ENCODE assay signal across 10 mouse cellular contexts in genomic region chr11:108447148-108447547, GRCm38 (mm10). TPM values are rescaled to one million over a fixed set of nuclear protein-coding genes. Genes with fewer than 3 reads are reported as not detected.
DNase-seq lines count a peak whose midpoint lies in the region; ATAC-seq and TF ChIP-seq lines count a peak whose summit lies in the region.
"Had no signal": no experiment of that assay in that cellular context is flagged by ENCODE, and none has a peak within 500 bp of the region (broad histone marks: within the 10 kb centered on the region; RNA-seq: fewer than 3 reads in every experiment).

No protein-coding gene starts in this region.

- no peaks in the 10 kb centered on the region for H3K4me1 ChIP-seq in cerebellum, adult 2 months (ENCODE audit: control insufficient read depth, insufficient read depth, low read length)
- H3K4me1 ChIP-seq in CH12.LX (ENCODE audit: control insufficient read depth in 1 of 2, insufficient read depth in 2 of 2), result no peaks in the 10 kb centered on the region

- TF ChIP-seq POLR2A in cerebellum, adult 2 months (IDR thresholded peaks at IDR 0.05; ENCODE audit: borderline replicate concordance, insufficient read depth, low read length), result no peak
- TF ChIP-seq POLR2A in CH12.LX (IDR thresholded peaks at IDR 0.05; ENCODE audit: low read depth, low read length), result no peak

- H3K4me2 ChIP-seq in CH12.LX (ENCODE audit: insufficient read depth, low read depth, poor library complexity, severe bottlenecking), result no peak overlapping the region

- no peaks in the 10 kb centered on the region for H3K27me3 ChIP-seq in cerebellum, adult 2 months (ENCODE audit: control insufficient read depth, insufficient read depth, low read length)
- no peaks in the 10 kb centered on the region for H3K27me3 ChIP-seq in CH12.LX (replicated peaks)

- in situ Hi-C loops in CH12.LX (cut with MboI; ENCODE audit: low pct_ligation_motif_present, low pct_unique_long_range_greater_than_20kb, low sequenced_read_pairs), result no loop called here

- DNase-seq in cerebellum, adult 2 months, result no peak
- no peak for DNase-seq in cerebellum, adult 9-11 months
- no peak for DNase-seq in left cerebral cortex, adult 2 months (ENCODE audit: extremely low spot score in 1 of 2, low spot score in 2 of 2)
- DNase-seq in left cerebral cortex, postnatal 36 days (ENCODE audit: low spot score in 2 of 2), result no peak
- peak; percentile 42 for DNase-seq in CH12.LX (ENCODE audit: extremely low read depth)
- no peak for DNase-seq in ovary, postnatal 10 days (ENCODE audit: low spot score)
- no peak for DNase-seq in urinary bladder, adult 2 months (ENCODE audit: low spot score)
- DNase-seq: cerebellum, adult 9-10 months had no signal

- no peaks in the 10 kb centered on the region for H3K36me3 ChIP-seq in CH12.LX (replicated peaks in 1 of 2; ENCODE audit: control insufficient read depth in 1 of 2, insufficient read depth in 1 of 2, low read length in 1 of 2)

- dilution Hi-C loops in CH12.LX (cut with MboI; ENCODE audit: extremely low pct_ligation_motif_present, extremely low pct_unique_long_range_greater_than_20kb, low sequenced_read_pairs), result no loop called here

- H3K9ac ChIP-seq in CH12.LX (ENCODE audit: insufficient read depth, low read depth), result no peak overlapping the region

- no peak for TF ChIP-seq EP300 in CH12.LX (IDR thresholded peaks at IDR 0.05; ENCODE audit: low read length)

- peak; percentile 60 for TF ChIP-seq RAD21 in CH12.LX (IDR thresholded peaks at IDR 0.05; ENCODE audit: low read depth, low read length)

- peaks cover 7% of the 10 kb centered on the region for H3K9me3 ChIP-seq in CH12.LX (replicated peaks; ENCODE audit: low read length)

- H3K4me3 ChIP-seq in cerebellum, adult 2 months (replicated peaks; ENCODE audit: insufficient read depth, low read depth, low read length), result no peak overlapping the region
- no peak overlapping the region for H3K4me3 ChIP-seq in left cerebral cortex, adult 2 months
- H3K4me3 ChIP-seq in CH12.LX (replicated peaks in 1 of 3; ENCODE audit: low read depth in 2 of 3, low read length in 2 of 3, poor library complexity in 1 of 3), result no peak overlapping the region
- H3K4me3 ChIP-seq: myocyte had no signal

- intact Hi-C loops in left cerebral cortex, adult 2 months (cut with DNase I), result loop anchor here (5.0 kb wide), 1 partner anchor 730 kb away; no protein-coding TSS in a partner anchor
- intact Hi-C loops in left cerebral cortex, postnatal 36 days (cut with DNase I), result loop anchor here (5.0 kb wide), 1 partner anchor 745 kb away; no protein-coding TSS in a partner anchor

- H3K27ac ChIP-seq in cerebellum, adult 2 months (ENCODE audit: insufficient read depth, low read length), result no peak overlapping the region
- no peak overlapping the region for H3K27ac ChIP-seq in left cerebral cortex, adult 2 months
- H3K27ac ChIP-seq in CH12.LX (ENCODE audit: insufficient read depth, low read depth), result no peak overlapping the region

- ATAC-seq in granulocyte monocyte progenitor cell, adult 5-6 weeks (replicated peaks; ENCODE audit: poor library complexity, severe bottlenecking), result peak; percentile 66

- TF ChIP-seq CTCF in cerebellum, adult 2 months (IDR thresholded peaks at IDR 0.05; ENCODE audit: borderline replicate concordance, insufficient read depth, low read depth, low read length), result 0 out of 2 replicates have a peak, but pooled peaks have one; percentile 10
- peak; percentile 64 for TF ChIP-seq CTCF in left cerebral cortex, adult 2 months (IDR thresholded peaks at IDR 0.05)
- TF ChIP-seq CTCF in CH12.LX (conservative IDR thresholded peaks at IDR 0.05 in 1 of 2, IDR thresholded peaks at IDR 0.05 in 1 of 2; ENCODE audit: low read depth in 2 of 2, low read length in 2 of 2), result peak; percentile 73 to 89

- H3K79me2 ChIP-seq in CH12.LX (replicated peaks; ENCODE audit: control insufficient read depth, extremely low read depth, insufficient read depth, poor library complexity, severe bottlenecking), result no peaks in the 10 kb centered on the region

TF ChIP-seq in CH12.LX, 34 proteins besides CTCF, POLR2A, EP300 and RAD21:
- TF ChIP-seq E2F4 (IDR thresholded peaks at IDR 0.05; ENCODE audit: insufficient replicate concordance, low read depth, low read length), result no peak
- TF ChIP-seq SMC3 (IDR thresholded peaks at IDR 0.05; ENCODE audit: low read depth, low read length), result peak; percentile 57
TF ChIP-seq in CH12.LX: peak in this region for 1.

RNA-seq across cellular contexts. Expression of gene Cep112, which starts 22.2 kb away (rescaled TPM):
- 1.3 and 3.3 TPM in 2 replicates for polyA plus RNA-seq in cerebellum, adult 2 months (2012; rRNA removed)
- total RNA-seq in left cerebral cortex, adult 2 months (2021), result 10 to 100 TPM in 1 of 2 experiments, 1 to 10 TPM in 1; 8.2 to 11.3 TPM
- 10 to 100 TPM in 1 of 2 experiments, 1 to 10 TPM in 1; 8.3 to 12.8 TPM for total RNA-seq in left cerebral cortex, postnatal 36 days (2021)
- total RNA-seq in CH12.LX (2012; rRNA removed), result 0.67 and 0.93 TPM in 2 replicates
- total RNA-seq in CH12.LX (2014; rRNA removed), result 1.3 and 2.5 TPM in 2 replicates
- polyA plus RNA-seq in CH12.LX (2012; ENCODE audit: insufficient read length, low read depth), result 1.4 and 2.9 TPM in 2 replicates
- 5.0 TPM in 1 of 2 replicates, not detected in the other for total RNA-seq in granulocyte monocyte progenitor cell, adult 5-6 weeks (2014; fragmentation: Nextera tagmentation)
- not detected in 2 replicates for total RNA-seq in granulocyte monocyte progenitor cell, adult 5-6 weeks (2017)
- 2.9 and 4.0 TPM in 2 replicates for polyA plus RNA-seq in urinary bladder, adult 2 months (2012; rRNA removed)

Comparison
In these comparisons a context has a peak if more than half of its experiments do, and no peak if none do; other contexts are left out.
1. CTCF ChIP-seq: peak in every context shown above with its lines; median percentile 81 in CH12.LX; 64 in left cerebral cortex, adult 2 months; 10 in cerebellum, adult 2 months.